Mouse (Mus musculus): Measurements from ENCODE around the gene Zfp991.
"Not testable (repeated sequence)": the region's sequence is repeated elsewhere in the genome, so short reads cannot be mapped to it uniquely, and the experiment has no call there.

DNA sequence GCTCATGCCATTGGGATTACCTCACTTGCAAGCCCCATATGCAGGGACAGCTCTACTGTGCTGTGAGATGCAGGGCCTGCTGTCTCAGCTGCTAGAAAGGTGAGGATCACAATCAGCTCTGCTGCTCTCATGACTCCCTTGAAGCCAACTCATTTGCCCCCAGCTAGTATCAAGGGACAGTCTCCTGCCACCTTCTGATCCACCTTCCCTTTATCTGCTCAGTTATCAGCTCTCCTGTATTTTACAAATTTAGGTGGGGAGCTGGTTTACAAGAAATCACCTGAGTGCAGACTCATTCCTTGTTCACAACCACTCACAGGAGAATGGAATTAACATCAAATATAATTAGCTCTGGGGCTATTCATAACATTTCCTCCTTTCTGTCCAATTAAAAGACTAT, 8.0 kb upstream of the Zfp991 start:
- TF ChIP-seq CTCF, EP300 (IDR thresholded peaks at IDR 0.05): not testable (repeated sequence)
